8 mouse cellular contexts compared by ENCODE assay signal in the genomic region with DNA sequence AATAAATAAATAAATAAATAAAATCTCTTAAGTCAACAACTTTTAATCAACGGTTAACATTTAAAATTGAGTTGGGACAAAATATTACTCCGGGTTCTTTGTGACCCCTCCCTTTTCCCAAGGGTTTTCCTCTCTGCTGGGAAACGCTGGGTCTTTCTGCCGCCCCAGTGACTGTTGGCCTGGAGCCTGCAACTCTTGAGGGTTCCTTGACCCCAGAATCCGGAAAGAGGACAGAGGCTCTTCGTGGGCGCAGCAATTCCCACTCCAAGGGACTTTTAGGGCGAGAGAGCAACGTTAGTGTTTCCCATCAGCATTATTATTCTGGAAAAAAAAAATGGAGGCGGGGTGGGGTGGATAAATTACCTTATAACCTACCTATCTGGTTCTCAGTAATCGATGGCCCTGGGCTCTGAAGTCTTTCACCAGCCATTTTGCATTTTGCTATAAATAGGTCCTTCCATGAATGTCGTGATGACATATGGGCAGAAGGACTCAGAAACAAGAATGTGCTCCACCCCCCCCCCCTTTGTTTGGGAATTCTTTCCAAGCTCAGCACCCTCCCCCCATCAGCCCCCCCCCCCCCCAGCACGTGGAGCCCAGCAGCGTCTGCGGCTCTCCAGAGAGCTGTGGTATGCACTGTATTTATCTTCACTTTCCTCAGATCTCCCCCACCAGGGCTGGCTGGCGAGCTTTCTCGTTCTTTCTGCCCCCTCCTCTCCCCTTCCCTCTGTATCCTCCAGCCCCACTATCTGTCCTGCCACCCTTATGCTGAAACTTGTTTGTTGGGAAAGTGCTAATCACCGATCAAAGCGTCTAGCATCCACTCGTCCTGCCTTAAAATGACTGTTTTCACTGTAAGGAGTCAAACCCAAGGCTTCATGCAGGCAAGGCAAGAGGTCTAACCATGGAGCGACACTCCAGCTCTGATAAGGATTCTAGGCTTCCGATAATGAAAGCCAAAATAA. TPM values are rescaled to one million over a fixed set of nuclear protein-coding genes. Genes with fewer than 3 reads are reported as not detected.
DNase-seq lines count a peak whose midpoint lies in the region; ATAC-seq lines count a peak whose summit lies in the region.

No protein-coding gene starts in this region.

- peaks cover 3% of the 10 kb centered on the region; the same call in 1 of the 2 replicates for H3K36me3 ChIP-seq in heart, embryonic 13.5 days

- under 1% methylated on average over 22 of the region's 22 CpGs for WGBS in heart, embryonic 13.5 days

- 0 out of 2 replicates have a peak, but pooled peaks have one; percentile 8 for ATAC-seq in heart, embryonic 13.5 days (ENCODE audit: extremely low read depth, insufficient number of reproducible peaks, low FRiP score, low TSS enrichment)
- peak; percentile 16 for ATAC-seq in megakaryocyte-erythroid progenitor cell, adult 5-6 weeks (replicated peaks; ENCODE audit: low FRiP score, low TSS enrichment, poor library complexity, severe bottlenecking)

- H3K27me3 ChIP-seq in heart, embryonic 13.5 days (replicated peaks) = no peaks in the 10 kb centered on the region

- peaks cover 47% of the 10 kb centered on the region for H3K4me1 ChIP-seq in heart, embryonic 13.5 days

- peak overlapping the region; percentile 99 for H3K27ac ChIP-seq in heart, embryonic 13.5 days (replicated peaks)

- H3K9me3 ChIP-seq in heart, embryonic 13.5 days = no peaks in the 10 kb centered on the region

- peak; percentile 37 for DNase-seq in adrenal gland, postnatal 14 days
- DNase-seq in embryo, embryonic 10 days (ENCODE audit: low spot score) = peak; percentile 51
- DNase-seq in kidney, postnatal 10 days = peak; percentile 74
- no peak for DNase-seq in urinary bladder, postnatal 14 days (ENCODE audit: low spot score)
- DNase-seq in thymus, postnatal 10 days (ENCODE audit: low spot score in 2 of 2) = no peak
- DNase-seq in thymus, postnatal 36 days = no peak

- peak overlapping the region; percentile 52 for H3K4me3 ChIP-seq in heart, embryonic 13.5 days

- H3K4me2 ChIP-seq in heart, embryonic 13.5 days = peak overlapping the region; percentile 90

- peak overlapping the region; percentile 80 for H3K9ac ChIP-seq in heart, embryonic 13.5 days

RNA-seq across cellular contexts. Expression of a gene that starts 32.6 kb away (rescaled TPM):
- 3.0 and 5.0 TPM in 2 replicates for total RNA-seq in adrenal gland, postnatal 14 days (2021)
- polyA plus RNA-seq in heart, embryonic 13.5 days (2015; fragmentation: Nextera tagmentation; extraction: Ambion mirVana) = 4.6 and 6.8 TPM in 2 replicates
- total RNA-seq in megakaryocyte-erythroid progenitor cell, adult 5-6 weeks (2014; fragmentation: Nextera tagmentation) = 0.27 and 0.57 TPM in 2 replicates
- 1.2 and 2.1 TPM in 2 replicates for total RNA-seq in megakaryocyte-erythroid progenitor cell, adult 5-6 weeks (2017)

RNA-seq across cellular contexts. Expression of a gene that starts 33.8 kb away (rescaled TPM):
- total RNA-seq in adrenal gland, postnatal 14 days (2021) = 13.9 and 20.8 TPM in 2 replicates
- polyA plus RNA-seq in heart, embryonic 13.5 days (2015; fragmentation: Nextera tagmentation; extraction: Ambion mirVana) = 30.5 and 31.5 TPM in 2 replicates
- 35.6 and 62.7 TPM in 2 replicates for total RNA-seq in megakaryocyte-erythroid progenitor cell, adult 5-6 weeks (2014; fragmentation: Nextera tagmentation)
- total RNA-seq in megakaryocyte-erythroid progenitor cell, adult 5-6 weeks (2017) = 10.6 and 13.0 TPM in 2 replicates

RNA-seq across cellular contexts. Expression of a gene that starts 33.8 kb away (rescaled TPM):
- 21.6 and 28.3 TPM in 2 replicates for total RNA-seq in adrenal gland, postnatal 14 days (2021)
- 14.0 and 15.3 TPM in 2 replicates for polyA plus RNA-seq in heart, embryonic 13.5 days (2015; fragmentation: Nextera tagmentation; extraction: Ambion mirVana)
- 25.7 and 36.9 TPM in 2 replicates for total RNA-seq in megakaryocyte-erythroid progenitor cell, adult 5-6 weeks (2014; fragmentation: Nextera tagmentation)
- 27.9 and 54.3 TPM in 2 replicates for total RNA-seq in megakaryocyte-erythroid progenitor cell, adult 5-6 weeks (2017)

Comparison
In these comparisons a context has a peak if more than half of its experiments do, and no peak if none do; other contexts are left out.
1. DNase-seq: peak in adrenal gland, postnatal 14 days (single experiment), embryo, embryonic 10 days (single experiment) and kidney, postnatal 10 days (single experiment); none in urinary bladder, postnatal 14 days (single experiment), thymus, postnatal 10 days (0 of 2) and thymus, postnatal 36 days (0 of 2).